Mouse (Mus musculus) bone marrow, adult 2 months (tissue): ENCODE measurements around the gene Ppp3ca. TPM values are rescaled to one million over a fixed set of nuclear protein-coding genes. Genes with fewer than 3 reads are reported as not detected.

ENCODE experiments used
- H3K27ac ChIP-seq: fragments of 200-500 bp; 2 replicates; pipeline ENCODE4 v1.5.1; 2012; ENCODE audit warnings: low read depth, mild to moderate bottlenecking, control low read depth, inconsistent platforms, low read length; ENCODE audit not compliant: control insufficient read depth, poor library complexity, insufficient read depth
- H3K4me1 ChIP-seq: fragments of 200-500 bp; 2 replicates; pipeline ENCODE4 v1.6.1; 2011; ENCODE audit warnings: low read length; ENCODE audit not compliant: control insufficient read depth, insufficient read depth
- H3K4me3 ChIP-seq: fragments of 200-500 bp; replicated peaks from 2 replicates; pipeline ENCODE3; 2011; ENCODE audit warnings: mild to moderate bottlenecking, low read depth, low read length, control low read depth; ENCODE audit not compliant: control insufficient read depth
- CTCF ChIP-seq: fragments of 200-500 bp; IDR thresholded peaks from 2 replicates; pipeline ENCODE4 v1.5.1; 2011; ENCODE audit warnings: low read length, control low read depth; ENCODE audit not compliant: control insufficient read depth, insufficient read depth
- POLR2A ChIP-seq: fragments of 200-500 bp; IDR thresholded peaks from 2 replicates; pipeline ENCODE4 v1.6.1; 2011; ENCODE audit warnings: low read depth, mild to moderate bottlenecking, control low read depth, low read length, borderline replicate concordance; ENCODE audit not compliant: control insufficient read depth
- WGBS: fragments of 180-500 bp; shearing (Covaris S2); methylation state at CpG from one replicate; pipeline ENCODE4 v1.1.7; 2018; 5-methylcytosine and 5-hydroxymethylcytosine counted together
- polyA plus RNA-seq: library from polyadenylated mRNA; stranded (reverse); fragments of >200 nt; gene quantifications from 2 replicates; pipeline ENCODE4 v1.2.4, GENCODE M21; 2011; ENCODE audit warnings: low replicate concordance; ENCODE audit not compliant: missing spikeins, insufficient read depth, insufficient read length

Gene Ppp3ca
- polyA plus RNA-seq, 1 experiment = 25.9 TPM

DNA sequence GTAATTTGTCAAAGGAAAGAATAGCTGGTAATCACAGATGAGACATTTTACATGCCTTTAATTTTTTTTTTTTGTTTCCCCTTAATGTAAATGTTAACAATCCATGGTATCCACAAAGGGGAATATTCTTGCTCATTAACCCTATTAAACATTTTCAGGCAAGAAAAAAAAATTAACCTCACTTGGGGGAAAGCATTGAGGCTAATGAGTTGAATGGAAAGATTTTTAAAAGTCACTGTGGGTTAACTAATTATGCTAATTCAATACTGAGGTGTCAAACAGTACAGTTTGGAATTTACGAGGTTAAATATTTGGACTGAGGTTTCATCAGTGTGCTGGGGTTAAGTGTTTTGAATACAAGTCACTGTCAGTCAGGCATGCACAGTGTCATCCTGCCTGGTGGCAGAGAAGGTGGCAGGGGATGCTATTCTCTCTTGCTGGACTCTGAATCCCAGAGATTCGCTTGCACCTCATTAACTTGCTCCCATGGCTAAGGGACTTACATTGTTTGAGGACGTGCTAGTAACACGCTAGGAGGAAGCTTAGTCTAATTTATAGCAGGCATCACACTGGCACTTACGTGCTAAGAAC is 82.3 kb downstream of the Ppp3ca start:
- no peak overlapping the region for H3K27ac ChIP-seq
- no peak overlapping the region for H3K4me3 ChIP-seq
- no peaks in the 10 kb centered on the region; the same call in none of the 2 replicates for H3K4me1 ChIP-seq
- TF ChIP-seq POLR2A (no peak), CTCF (no peak)
- WGBS = 84% methylated on average over 5 of the region's 5 CpGs

DNA sequence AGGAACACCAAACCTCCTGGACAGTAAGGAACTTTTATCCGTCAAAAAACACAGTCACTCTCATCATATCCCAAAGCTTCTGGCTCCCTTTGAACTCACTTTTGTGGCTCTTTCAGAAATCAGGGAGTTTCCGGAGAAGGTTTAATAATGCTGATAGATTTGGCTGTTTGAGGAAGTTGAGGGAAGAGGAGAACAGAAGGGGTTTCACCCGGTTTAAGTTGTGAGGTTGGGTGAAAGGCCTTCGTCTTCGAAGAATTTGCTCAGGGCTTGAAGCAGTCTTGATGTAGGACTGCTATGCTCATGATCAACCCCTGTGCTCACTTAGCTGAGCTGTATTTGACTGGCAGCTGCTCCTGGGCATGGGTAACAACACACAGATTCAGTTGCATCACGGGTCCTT is 86.2 kb downstream of the Ppp3ca start:
- Histone ChIP-seq H3K4me3 (no peak overlapping the region), H3K27ac (no peak overlapping the region), H3K4me1 (no peaks in the 10 kb centered on the region; the same call in 1 of the 2 replicates)
- no peak for TF ChIP-seq CTCF
- no peak for TF ChIP-seq POLR2A
- WGBS = 25% methylated on average over 6 of the region's 6 CpGs

DNA sequence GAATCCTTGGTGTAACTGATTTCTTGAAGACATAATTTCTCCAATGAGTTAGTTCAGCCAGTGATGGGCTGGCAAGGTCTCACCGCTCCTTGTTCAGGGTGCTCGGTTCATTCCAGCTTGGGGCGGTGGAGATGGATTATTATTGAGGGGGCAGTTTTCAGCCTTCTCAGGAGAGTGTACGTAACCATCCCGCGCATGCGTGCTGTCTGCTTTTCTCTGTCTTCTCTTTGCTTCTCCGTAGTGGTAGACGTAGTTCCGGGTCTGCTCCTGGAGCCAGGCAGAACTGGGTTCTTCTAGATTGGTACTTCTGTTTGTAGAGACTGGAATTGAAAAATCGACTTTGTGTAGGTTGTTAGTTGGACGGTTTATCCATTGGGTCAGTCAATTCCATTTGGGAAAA is 89.5 kb downstream of the Ppp3ca start:
- Histone ChIP-seq H3K4me1 (peaks cover 1% of the 10 kb centered on the region; the same call in 1 of the 2 replicates), H3K27ac (no peak overlapping the region), H3K4me3 (no peak overlapping the region)
- WGBS = 91% methylated on average over 12 of the region's 12 CpGs
- no peak for TF ChIP-seq CTCF
- no peak for TF ChIP-seq POLR2A

DNA sequence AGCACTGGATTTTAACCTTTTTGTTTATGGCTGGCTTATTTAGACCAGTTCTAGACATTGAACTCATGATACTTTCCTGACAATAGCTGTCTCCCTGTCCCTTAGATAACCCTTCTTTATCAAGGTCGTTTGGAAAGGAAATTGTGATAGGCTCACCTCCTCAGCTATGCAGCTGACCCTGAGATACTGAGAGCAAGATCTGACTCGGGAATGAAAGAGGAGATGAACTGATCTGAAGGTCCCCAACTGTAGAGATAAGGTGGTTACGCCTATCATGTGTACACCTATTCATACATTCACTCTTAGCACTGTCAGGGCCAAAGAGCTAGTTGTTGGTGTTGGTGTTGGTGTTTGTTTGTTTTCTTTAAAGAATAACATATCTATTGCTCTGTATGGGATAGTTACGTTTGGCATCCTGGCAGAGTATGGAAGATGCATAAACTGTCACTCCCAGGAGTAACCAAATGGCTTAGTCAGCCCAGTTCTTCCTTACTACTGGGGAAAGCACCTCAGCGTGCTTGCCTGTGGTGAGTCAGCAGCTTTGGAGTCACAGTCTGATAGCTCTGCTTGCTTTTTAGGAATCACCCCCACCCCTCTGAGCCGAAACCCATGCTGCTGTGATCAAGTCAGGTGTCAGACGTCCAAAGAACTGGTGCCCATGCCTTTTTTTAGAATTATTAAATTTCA is 91.5 kb downstream of the Ppp3ca start:
- H3K4me3 ChIP-seq = no peak overlapping the region
- TF ChIP-seq POLR2A = no peak
- no peak for TF ChIP-seq CTCF
- no peak overlapping the region for H3K27ac ChIP-seq
- 35% methylated on average over 7 of the region's 7 CpGs for WGBS
- peaks cover 1% of the 10 kb centered on the region; the same call in 1 of the 2 replicates for H3K4me1 ChIP-seq

DNA sequence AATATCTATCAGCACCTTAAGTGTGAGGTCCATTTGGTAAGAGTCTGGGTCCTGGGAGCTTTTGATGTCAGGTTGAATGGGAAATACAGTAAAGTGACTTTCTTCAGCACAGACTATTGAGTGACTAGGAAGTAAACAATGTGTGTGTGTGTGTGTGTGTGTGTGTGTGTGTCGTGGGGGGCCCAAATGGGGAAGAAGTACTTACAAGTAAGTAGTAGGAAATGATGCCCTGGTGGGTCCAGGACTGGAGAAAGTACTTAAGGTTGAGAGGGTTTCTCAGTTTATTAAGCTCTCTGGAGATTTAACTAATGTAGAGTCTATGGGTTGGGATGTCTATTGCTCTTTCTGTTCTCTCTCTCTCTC is 92.0 kb downstream of the Ppp3ca start:
- Histone ChIP-seq H3K4me1 (peaks cover 1% of the 10 kb centered on the region; the same call in 1 of the 2 replicates), H3K27ac (no peak overlapping the region), H3K4me3 (no peak overlapping the region)
- no peak for TF ChIP-seq CTCF
- 23% methylated on average over 1 of the region's 1 CpGs for WGBS

DNA sequence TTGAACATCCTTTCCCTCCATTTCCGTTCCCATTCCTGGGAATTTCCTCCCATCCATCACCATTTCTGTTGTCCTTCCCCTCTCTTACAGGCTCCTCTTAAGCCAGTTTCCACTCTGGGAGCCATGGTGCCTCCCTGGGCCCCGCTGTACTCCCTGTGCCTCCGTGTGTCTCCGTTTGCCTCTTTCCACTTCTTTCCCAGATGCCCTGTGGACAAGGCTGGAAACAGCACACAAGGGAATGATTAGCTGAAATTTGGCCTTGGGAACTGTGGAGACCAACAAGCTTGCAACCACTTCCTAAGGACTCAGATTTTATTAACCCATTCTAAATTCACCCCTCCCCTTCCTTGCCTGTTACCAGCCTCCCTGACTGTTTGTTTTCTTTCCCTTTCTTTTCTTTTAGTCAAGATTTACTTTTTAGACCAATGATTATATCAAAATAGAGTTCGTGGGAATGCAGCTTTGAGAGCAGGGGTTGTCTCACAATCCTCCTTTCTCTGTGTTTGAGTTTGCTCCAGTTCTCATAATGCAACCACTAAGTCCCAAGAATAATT is 93.9 kb downstream of the Ppp3ca start:
- Histone ChIP-seq H3K4me3 (no peak overlapping the region), H3K4me1 (peaks cover 1% of the 10 kb centered on the region; the same call in 1 of the 2 replicates), H3K27ac (no peak overlapping the region)
- 84% methylated on average over 5 of the region's 5 CpGs for WGBS
- no peak for TF ChIP-seq POLR2A
- no peak for TF ChIP-seq CTCF

DNA sequence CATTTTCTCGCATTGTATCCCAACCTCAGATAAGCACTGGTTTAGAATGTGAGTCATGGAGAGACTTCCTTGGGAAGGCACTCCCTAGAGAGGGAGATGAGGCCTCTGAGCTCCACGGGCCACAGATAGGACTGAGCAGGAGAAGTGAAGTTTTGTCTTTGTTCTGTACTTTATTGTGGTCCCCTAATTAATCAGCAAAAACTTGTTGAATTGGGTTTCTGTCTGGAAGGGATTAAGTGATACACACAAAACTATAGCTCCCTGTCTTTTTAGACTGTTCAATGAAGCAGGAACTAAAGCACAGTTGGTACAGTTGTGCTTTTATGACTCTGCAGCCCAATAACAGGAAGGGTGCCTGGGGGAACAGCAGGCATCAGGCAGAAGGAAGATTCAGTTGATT is 95.6 kb downstream of the Ppp3ca start:
- Histone ChIP-seq H3K4me1 (peaks cover 1% of the 10 kb centered on the region; the same call in 1 of the 2 replicates), H3K4me3 (no peak overlapping the region), H3K27ac (no peak overlapping the region)
- no peak for TF ChIP-seq POLR2A
- no peak for TF ChIP-seq CTCF
- WGBS = 49% methylated on average over 2 of the region's 2 CpGs

DNA sequence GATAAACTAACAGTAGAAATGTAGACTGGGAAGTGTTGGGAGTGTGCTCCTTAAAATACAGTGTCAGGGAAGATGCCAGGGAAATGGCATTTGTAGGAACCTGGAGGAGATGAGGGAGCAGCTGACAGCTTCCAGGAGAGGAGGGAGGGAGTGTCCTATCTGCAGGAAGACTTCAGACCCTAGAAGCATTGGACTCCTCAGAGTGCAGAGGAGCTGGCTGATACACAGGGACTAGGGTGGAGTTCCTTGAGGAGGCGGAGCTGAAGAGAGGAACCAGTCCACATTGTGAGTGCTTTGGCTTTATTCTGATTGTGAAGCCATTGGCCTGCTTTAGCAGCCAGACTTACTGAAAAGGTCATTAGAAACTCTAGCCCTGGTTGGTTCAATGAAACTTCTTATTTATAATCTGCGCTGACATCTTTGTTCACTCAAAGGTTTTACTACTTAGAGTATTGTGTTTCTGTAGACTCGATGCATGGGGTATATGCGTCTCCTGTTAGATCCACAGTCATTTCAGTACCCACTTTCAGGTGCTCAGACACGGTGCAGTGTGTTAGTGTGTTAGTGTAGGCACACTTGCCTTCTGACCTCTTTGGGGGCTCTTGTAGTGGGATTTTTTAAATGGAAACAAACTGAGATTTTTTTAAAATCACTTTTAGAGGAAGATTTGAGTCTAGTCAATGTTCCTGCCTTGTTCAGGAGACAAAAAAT is 99.0 kb downstream of the Ppp3ca start:
- TF ChIP-seq CTCF = no peak
- no peak overlapping the region for H3K4me3 ChIP-seq
- 78% methylated on average over 5 of the region's 5 CpGs for WGBS
- H3K27ac ChIP-seq = no peak overlapping the region
- H3K4me1 ChIP-seq = peaks cover 1% of the 10 kb centered on the region; the same call in 1 of the 2 replicates
